Mouse (Mus musculus): ENCODE measurements around the gene Homer2.

Gene Homer2

DNA sequence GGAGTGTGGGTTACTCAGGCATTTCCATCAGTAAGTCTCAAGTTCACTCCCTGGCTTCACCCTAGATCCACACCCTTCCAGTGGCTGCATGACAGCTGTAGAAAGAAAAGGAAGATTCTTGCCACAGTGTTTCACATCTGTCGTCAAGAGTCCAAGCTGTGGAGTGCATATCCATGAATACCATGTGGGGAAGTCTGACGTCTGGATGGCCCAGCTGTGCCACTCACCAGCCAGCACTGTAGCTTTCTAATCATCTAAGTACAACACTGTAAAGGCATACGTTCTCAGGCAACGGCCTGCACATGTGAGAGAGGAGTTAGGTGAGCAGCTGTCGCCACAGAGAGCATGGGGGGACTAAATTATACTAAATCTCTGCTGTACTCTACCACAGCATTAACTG, 56.0 kb downstream of the Homer2 start:
- DNase-seq (ENCODE audit: low read depth) = no peak

DNA sequence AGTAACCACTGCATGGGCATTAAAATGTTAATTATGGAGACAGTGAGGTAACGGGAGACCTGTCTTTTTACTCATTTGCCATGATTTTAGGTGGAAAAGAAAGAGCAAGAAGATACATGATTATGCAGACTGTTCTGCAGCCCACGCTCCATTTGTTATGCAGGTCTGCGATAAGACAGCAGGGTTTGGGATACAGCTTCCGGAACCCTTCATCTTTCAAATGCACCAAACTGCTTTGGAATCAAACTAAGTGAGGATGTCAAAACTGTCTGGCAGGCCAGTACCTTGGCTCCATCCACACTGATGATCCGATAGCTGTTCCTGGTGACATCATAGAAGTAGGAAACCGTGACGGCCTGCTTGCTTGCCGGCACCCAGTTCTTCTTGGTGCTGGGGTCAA, 58.1 kb downstream of the Homer2 start:
- DNase-seq (ENCODE audit: low read depth) = no peak

DNA sequence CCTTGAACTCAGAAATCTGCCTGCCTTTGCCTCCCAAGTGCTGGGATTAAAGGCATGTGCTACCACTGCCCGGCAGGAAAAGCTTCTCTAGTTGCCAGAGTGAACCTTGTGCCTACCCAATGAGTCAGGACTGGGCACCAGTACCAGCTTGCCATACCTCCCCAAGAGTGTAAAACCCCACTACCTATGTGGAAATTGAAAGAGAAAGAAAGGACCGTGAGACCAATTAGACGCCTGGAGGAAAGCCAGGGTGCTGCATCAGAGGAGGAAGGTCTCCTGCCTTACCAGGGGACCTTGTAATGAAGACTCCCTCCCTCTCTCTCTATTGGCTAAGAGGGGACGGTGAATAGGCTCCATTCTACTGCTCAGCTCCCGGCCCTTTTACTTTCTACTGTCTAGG, 59.4 kb downstream of the Homer2 start:
- DNase-seq (ENCODE audit: low read depth) = peak; percentile 57

DNA sequence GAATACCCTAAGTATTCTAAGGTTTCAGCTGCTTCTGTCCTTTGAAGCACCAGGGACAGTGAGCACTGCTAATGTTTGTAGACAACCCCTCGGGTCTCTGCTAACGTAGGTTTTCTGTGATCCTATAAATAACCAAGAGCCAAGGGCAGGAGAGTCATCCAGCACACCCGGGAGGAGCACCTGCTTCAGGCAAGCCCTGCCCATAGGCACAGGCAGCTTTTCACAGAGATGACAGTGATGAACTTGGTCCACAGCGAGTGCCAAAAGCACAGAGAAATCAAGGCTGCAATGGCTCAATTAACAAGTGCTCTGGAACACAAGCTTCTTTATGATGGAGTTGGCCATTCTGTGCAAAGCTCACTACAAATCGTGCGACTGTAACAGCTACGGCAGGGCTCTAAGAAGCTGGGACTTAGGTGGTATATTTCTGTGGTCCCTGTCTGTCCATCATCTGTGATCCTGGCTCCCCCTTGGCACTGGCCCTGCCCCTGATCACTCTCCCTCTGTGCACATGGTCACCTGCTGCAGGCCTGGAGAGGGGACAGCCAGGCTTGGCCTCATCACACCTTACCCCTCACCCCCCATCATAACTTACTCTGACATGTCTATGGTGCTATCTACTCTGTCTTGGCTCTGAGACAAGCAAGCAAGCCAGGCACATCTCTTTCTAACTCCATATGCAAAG, 62.6 kb downstream of the Homer2 start:
- DNase-seq (ENCODE audit: low read depth) = no peak

DNA sequence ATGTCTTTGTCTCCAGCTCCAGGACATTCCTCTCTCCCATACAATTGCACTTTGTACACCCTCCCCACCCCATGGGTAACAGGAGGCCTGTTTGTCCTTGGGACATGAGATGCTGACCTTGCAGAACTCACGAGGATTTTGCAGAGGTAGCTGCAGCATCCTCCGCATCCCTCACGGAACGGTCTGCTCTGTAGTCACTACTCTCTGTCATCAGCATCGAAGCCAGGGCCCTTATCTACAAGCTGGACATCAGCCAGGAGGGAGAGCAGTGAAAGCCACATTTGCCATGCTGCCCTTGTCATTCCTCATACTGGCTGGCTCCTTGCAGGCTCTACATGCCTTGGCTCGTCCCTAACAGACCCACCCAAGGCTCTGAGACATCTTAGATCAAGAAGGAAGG, 66.2 kb downstream of the Homer2 start:
- DNase-seq (ENCODE audit: low read depth) = no peak

DNA sequence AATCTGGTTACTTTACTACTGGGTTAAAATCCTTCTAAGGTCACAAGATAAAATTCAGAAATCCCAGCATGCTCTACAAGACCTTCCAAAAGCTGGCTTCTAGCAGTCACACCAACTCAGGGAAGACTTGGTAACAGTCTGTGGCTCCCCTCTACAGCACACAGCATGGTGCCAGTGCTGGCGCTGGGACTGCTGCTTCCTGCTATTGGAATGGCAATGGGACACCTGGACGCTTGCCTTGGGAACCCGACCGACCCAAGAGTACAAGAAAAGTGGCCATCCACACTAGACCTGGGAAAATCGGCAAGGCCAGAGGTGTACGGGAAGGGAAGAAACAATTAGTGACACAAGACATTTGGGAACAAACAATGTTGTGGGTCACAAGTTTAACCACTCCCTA, 74.7 kb downstream of the Homer2 start:
- DNase-seq (ENCODE audit: low read depth) = no peak

DNA sequence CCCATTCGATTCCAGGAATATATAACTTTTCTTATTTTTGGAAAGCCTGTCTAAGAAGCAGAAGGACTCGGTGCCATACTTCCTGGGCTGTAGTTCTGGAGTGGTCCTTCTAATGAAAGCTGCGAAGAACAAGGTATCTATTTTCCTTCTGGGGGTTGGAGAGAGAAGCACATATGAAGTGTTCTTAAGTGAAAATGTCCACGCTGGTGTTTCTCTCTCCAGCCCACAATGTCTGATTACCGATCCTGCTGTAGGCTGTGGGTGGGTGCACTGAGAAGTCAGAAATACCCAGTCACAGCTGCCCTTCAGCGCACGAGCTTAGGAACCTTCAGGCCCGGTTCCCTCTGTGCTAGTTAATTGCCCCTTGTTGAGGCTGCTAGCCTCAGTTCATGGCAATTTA, 76.1 kb downstream of the Homer2 start:
- no peak for DNase-seq (ENCODE audit: low read depth)

DNA sequence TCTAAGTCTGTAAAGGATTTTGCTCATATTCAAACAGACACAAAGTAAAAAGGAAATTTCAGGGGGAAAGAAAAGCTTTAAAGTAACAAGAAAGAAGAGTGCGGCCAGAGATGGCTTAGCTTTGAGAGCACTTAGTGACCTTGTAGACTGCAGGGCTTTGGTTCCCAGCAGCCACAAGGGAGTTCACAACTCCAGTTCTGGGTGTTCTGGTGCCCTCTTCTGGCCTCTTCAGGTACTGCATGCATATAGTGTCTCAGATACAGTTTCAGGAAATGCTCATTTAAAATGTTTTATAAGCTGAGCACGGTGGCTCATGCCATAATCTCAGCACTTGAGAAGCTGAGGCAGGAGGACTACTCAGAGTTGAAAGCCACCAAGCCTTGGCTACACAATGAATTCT, 80.9 kb downstream of the Homer2 start:
- peak; percentile 42 for DNase-seq (ENCODE audit: low read depth)

DNA sequence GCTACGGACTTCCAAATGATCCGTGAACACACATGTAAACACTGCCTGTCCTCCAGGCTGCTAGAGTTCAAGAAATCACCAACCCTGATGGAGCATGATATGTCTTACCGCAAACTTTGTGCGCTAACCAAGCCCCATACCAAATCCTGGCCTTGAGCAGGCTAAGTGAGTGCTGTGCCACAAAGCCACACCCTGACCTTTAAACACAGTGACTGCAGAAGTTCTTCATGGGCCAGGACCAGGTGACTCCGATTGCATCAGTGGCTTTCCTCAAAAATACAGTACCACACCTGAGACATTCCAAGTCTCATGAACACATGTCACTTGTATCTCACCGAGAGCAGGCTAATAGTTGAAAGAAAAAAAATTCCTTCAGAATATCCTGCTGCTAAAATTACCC, 83.6 kb downstream of the Homer2 start:
- no peak for DNase-seq (ENCODE audit: low read depth)

DNA sequence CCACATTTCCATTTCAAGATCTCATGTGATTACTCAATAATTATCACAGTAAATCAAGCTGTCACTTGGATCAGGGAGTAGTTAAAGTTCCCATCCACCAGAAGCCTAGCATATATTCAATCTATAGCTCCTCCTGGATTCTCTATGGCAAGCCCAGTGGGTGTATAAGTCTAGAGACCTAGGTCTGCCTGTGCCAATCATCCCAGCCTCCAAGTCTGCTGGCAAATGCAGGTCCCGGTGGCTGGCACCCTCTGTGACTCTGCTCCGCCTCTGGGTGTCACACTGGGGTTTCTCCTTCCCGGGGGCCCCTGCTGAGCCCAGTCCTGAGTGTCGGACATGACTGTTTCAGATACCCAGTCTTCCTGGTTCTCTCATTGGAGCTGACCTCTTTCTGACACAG, 84.5 kb downstream of the Homer2 start:
- DNase-seq (ENCODE audit: low read depth) = no peak

DNA sequence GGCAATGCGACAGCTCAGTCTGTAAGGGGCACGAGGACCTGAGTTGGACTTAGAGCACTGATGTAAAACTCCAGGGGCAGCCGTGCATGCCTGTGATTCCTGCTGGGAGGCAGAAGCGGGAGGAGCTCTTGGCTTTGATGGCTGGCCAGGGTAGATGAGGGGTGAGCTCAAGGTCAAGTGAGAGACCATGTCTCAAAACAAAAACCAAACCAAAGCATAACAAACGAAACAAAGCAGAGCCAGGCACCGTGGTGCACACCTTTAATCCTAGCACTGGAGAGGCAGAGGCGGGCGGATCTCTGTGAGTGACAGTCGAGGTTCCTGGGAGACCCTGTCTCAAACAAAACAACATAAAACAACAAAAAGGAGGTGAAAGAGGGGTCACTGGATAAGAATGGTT, 92.3 kb downstream of the Homer2 start:
- no peak for DNase-seq (ENCODE audit: low read depth)

DNA sequence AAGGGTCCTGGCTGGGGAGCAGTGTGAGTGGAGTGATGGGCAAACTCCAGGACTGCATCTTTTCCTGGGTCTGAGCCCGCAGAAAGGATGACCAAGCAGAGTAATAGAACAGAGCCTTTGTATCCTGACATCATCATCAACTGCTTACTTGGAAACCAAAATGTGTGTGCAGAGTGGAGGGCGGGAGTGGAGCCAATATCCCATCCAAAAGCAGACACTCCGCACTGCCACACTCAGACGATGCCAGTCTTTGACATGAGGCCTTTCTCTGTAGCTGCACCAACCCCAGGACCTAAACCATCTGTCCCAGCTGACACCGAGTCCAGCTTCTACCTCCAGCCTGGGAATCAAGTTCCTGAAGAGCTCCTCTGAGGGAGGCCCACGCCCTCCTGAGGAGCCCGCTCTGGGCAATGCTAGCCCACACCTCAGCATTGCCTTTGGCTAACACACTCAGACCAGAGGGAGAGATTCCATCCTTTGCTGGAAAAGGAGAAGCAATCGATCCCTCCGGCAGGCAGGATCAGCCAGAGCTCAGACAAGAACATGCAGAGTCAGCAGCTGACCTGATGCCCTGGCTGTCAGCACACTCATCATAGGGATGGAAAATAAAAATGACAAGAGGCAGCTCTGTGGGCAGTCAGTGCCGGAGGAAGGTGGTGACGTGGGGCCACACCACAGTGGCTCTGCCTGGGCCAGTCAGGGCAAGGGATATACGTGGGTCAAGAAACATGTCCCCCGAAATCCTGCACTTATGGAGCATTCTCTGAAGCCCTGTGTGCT, 94.3 kb downstream of the Homer2 start:
- DNase-seq (ENCODE audit: low read depth) = peak; percentile 10

DNA sequence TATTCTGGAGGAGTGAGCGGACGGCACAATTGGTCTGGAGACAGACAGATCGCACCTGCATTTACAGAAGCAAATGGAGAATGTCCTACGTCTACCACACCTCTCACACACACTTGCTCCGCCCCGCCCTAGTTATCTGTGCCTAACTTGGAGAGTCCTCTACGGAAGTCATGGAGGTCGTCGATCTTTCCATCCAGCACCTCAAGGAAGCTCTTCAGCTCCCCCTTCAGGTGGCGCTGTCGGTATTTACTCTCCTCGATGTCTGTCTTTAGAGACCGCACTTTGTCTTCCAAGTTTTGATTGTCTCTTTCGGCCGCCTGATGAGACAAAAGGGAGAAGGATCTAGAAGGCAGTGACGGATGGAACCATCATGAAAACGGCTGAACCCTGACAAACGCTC, 97.2 kb downstream of the Homer2 start:
- peak; percentile 17 for DNase-seq (ENCODE audit: low read depth)

DNA sequence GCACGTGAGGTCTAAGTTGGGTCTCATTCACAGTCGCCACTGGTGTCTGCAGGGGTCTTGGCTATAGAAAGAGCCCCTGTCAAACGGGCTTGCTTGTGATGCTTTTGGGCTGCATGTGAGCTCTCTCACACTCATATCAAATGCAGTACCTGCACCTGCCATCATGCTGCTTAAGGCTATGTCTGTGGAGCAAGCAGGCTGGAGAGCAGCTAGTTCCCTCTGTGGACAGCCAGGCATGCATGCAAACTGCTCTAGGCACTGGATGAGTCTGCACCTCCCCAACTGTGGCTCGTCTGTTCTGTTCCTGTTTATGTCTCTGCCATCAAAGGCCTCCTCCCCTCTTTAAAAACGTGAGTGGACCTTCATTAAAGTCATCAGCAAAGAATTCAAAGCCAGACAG, 100.9 kb downstream of the Homer2 start:
- no peak for DNase-seq (ENCODE audit: low read depth)

DNA sequence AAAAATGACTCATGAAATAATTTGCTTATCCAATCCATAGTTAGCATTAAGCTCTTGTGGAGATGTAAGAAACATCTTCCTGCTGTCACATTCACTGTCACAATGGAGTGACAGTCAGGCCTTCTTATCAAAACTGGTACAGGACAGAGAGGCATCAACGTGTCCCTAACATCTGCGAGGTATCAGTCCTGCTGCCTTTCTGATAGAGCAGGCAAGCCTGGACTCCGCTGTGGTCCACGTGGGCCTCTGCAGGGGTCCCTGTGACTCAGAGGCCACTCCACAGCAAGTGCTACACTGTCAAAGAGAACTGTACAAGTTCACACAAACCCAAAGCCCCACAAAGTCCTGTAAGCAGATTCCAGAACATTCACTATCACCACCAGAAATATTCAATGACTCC, 101.8 kb downstream of the Homer2 start:
- no peak for DNase-seq (ENCODE audit: low read depth)

DNA sequence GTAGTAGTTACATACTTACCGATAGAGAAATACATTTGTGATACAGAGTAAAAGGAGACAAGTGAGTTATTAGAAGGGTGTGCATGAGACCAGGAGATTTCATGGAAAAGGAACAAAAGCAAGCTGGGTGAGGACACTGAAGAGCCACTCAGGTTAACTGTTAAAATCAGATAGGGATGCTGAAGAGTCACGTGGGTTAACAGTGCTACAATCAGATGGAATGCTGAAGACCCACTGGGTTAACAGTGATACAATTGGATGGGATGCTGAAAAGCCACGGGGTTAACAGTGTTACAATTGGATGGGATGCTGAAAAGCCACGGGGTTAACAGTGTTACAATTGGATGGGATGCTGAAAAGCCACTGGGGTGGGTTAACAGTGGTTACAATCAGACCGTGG, 102.3 kb downstream of the Homer2 start:
- DNase-seq (ENCODE audit: low read depth) = no peak

DNA sequence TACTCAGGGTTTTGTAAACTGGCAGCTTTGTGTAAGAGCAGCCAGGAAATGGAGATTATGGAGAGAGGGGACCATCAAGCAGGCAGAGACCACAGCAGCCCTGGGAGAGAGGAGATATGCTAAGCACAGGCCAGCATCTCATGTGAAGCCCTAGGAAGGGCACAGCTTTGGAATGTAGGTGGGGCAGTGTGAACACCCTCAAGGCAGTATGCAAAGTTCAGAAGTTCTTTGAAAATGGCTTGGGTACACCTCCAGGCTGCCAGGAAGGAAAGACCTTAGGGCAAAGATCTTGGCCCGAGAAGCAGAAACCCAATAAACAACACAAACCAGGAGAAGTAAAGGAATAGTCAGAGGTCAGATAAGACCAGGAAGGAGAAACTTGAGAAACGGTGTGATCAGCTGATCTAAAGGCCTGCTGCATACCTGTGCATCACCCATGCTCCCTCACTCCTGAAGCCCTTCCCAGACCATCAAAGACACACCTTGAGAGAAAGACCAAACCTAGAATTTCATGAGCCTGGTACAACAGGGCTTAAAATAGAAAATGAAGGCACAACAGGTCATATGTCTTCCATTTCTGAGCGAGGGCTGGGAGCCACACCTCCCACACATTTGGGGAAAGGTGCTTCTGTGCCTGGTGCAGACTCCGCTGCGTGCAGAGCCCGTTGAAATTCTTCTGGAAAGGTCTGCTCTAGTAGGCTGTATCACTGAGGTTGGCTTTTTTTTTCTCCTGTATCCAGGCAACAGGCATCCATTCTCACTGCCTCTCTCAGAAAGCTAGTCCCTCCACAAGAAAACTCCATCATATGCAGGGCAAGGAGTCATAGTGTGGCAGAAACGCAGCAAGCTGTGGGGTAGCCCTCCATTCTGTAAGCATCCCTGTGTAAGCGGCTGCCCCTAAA, 107.7 kb downstream of the Homer2 start:
- DNase-seq (ENCODE audit: low read depth) = no peak

DNA sequence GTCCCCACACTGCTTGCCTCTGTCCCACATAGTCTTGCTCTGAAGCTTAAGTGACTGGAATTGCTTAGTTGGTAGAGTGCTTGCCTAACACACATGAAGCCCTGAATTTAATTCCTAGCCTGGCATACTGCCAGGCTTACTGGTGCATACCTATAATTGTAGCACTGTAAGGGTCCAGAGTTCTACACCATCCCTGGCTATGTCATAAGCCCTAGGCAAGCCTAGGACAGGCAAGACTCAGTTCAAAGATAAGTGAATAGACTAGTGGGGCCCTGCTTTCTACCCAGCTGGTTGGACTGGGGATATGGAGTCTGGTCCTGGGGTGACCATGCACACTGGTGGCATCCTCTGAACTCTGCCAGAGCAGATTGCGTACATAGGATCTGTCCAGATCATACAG, 109.7 kb downstream of the Homer2 start:
- peak; percentile 18 for DNase-seq (ENCODE audit: low read depth)

DNA sequence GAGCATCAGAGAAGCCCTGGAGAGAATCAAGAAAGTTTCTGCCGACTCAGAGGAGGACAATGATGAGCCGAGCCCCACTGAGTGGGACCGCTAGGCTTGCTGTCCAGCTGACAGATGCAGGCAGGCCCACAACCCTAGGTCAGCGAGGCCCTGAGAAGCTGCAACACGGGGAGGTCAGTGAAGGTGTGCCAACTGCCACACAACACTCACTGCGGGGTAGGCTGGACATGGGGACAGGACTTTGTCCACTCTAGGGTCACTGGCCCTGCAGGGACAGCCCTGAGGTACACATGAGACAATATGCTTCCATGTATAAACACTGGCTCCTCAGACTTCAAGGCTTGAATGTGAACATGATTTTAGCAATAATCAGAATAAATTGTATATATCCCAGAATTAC, 111.2 kb downstream of the Homer2 start:
- no peak for DNase-seq (ENCODE audit: low read depth)

DNA sequence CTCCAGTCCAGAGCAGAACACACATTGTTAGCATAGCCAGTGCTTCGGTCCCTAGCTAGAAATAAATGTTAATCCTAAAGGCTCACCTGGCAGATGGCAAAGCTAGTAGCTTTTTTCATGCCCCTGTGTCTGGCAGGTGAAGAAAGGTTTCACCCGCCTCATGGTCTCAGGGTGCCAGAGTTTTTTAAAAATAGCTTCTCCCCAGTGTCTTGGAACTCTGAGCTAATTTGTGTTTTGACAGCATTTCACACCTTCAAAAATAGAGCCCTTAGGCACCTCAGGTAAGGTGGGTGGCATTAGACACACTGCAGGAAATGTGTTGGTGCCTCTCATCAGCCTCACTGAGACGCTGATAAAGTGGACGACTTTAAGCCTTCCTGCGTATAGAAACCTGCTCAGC, 112.3 kb downstream of the Homer2 start:
- DNase-seq (ENCODE audit: low read depth) = no peak

DNA sequence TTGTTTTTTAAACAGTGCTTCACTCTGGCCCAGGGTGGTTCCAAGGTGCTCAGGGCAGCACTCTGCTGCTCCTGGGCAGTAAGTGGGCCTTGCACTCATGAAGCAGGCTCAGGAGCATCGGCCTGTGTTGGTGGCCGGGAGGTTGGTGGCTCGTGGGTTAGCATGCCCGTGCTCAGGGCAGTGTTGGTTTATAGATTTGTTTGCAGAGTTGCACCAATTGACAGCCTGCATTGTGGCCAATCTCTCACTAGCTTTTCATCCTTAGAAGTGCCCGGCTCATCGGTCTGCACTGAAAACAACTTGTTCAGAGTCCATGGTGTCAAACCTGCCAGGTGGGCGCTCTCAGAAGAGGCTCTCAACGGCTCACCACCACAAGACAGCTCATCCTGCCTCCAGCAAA, 113.9 kb downstream of the Homer2 start:
- no peak for DNase-seq (ENCODE audit: low read depth)

DNA sequence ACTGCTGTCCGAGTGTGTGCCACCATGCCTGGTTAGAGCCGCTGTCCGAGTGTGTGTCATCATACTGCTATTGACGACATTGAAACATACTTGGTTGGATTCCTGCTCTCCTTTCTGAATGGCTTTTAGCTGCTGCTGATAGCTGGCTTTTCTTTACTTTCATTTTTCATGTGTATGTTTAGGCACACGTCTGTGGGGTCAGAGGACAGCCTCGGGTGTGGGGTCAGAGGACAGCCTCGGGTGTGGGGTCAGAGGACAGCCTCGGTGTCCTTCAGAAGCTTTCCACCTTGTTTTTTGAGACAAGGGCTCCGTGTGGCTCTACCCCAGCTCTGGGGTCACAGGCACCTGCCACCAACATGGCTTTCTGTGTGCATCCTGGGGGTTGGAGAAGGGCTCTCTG, 114.6 kb downstream of the Homer2 start:
- no peak for DNase-seq (ENCODE audit: low read depth)

DNA sequence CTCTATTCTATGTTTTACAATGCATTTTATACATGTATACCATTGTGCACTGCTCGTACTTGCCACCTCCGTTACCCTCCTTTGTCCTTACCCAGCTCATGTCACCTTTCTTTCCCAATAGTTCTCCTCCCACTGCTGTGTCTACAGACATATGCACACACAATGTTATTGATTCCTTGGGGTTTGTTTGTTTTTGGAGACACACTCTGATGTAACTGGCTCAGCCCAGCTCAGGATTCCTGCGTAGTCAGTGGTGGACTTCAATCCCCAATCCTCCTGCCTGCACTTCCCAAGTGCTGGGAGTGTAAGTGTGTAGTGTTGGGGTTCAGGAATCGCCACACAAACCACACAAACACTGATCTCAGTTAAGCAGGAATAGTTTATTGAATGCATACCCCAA, 120.1 kb downstream of the Homer2 start:
- no peak for DNase-seq (ENCODE audit: low read depth)

Data from NIH3T3 (cell line).